Mouse (Mus musculus) cerebellum, adult 2 months (tissue): Measurements from ENCODE around the gene Zmynd10.

ENCODE experiments used
- CTCF ChIP-seq: fragments of 200-500 bp; IDR thresholded peaks from 2 replicates; pipeline ENCODE4 v1.5.1; 2011; ENCODE audit warnings: low read depth, mild to moderate bottlenecking, control low read depth, low read length, moderate library complexity, borderline replicate concordance; ENCODE audit not compliant: insufficient read depth
- POLR2A ChIP-seq: fragments of 200-500 bp; IDR thresholded peaks from 2 replicates; pipeline ENCODE4 v1.6.1; 2011; ENCODE audit warnings: low read length, control low read depth, borderline replicate concordance; ENCODE audit not compliant: insufficient read depth

DNA sequence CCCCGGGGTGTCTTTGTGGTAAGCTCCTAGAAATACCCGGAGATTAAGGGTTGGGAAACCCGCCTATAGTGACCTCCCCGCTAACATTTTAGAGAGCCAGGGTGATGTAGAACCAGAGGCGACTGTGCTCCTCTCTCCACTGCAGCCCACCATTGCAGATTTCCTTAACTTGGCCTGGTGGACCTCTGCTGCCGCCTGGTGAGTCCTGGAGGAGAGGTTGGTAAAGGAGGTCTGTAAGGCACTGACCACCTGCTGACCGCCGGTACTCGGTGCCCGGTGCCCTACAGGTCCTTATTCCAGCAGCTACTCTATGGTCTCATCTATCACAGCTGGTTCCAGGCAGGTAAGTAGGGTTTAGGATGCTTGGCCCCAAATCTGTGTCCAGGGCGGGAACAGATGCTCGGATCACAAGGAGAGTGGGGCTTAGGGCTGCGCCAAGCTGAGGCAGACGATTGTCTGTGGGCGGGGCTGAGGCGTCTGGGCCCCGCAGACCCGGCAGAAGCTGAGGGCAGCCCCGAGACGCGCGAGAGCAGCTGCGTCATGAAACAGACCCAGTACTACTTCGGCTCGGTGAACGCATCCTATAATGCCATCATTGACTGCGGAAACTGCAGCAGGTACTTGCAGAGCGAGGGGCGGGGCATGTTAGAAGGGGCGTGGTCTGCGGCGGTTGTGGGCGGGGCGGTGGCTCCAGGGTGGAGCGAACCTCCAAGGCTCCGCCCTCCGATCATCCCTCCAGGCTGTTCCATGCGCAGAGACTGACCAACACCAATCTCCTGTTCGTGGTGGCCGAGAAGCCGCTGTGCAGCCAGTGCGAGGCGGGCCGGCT lies 20.7 kb upstream of the Zmynd10 start:
- TF ChIP-seq POLR2A, result no peak
- TF ChIP-seq CTCF, result no peak
